Comparison of ENCODE assay signal across 4 mouse cellular contexts in genomic region chr6:70151098-70151838, GRCm38 (mm10).
A peak's percentile ranks its signal among the peaks of the same experiment; 100 is the strongest.
DNase-seq lines count a peak whose midpoint lies in the region; ATAC-seq and TF ChIP-seq lines count a peak whose summit lies in the region.
"Not testable (repeated sequence)": the region's sequence is repeated elsewhere in the genome, so short reads cannot be mapped to it uniquely, and the experiment has no call there.

No protein-coding gene starts in this region.

- H3K4me2 ChIP-seq in liver, embryonic 11.5 days; liver, embryonic 12.5 days; liver, embryonic 13.5 days; liver, embryonic 14.5 days (ENCODE audit: low read depth): not testable (repeated sequence)

- not testable (repeated sequence) for H3K4me3 ChIP-seq in liver, embryonic 11.5 days (ENCODE audit: low read depth, low read length); liver, embryonic 12.5 days; liver, embryonic 13.5 days (replicated peaks); liver, embryonic 14.5 days (ENCODE audit: insufficient read depth in 1 of 2, low read depth in 2 of 2, low read length in 2 of 2)

- not testable (repeated sequence) for H3K27me3 ChIP-seq in liver, embryonic 11.5 days (replicated peaks; ENCODE audit: control insufficient read depth, insufficient read depth, low read length); liver, embryonic 12.5 days (replicated peaks); liver, embryonic 13.5 days; liver, embryonic 14.5 days (ENCODE audit: control insufficient read depth, insufficient read depth, low read length)

- not testable (repeated sequence) for H3K9me3 ChIP-seq in liver, embryonic 11.5 days (ENCODE audit: control insufficient read depth, low read length); liver, embryonic 12.5 days (replicated peaks); liver, embryonic 13.5 days (replicated peaks); liver, embryonic 14.5 days (ENCODE audit: control insufficient read depth, low read length)

- TF ChIP-seq CTCF in liver, embryonic 14.5 days (IDR thresholded peaks at IDR 0.05; ENCODE audit: low read depth): not testable (repeated sequence)

- H3K4me1 ChIP-seq in liver, embryonic 11.5 days (replicated peaks; ENCODE audit: control insufficient read depth, insufficient read depth, low read length); liver, embryonic 13.5 days (replicated peaks); liver, embryonic 14.5 days (replicated peaks; ENCODE audit: control insufficient read depth in 2 of 2, insufficient read depth in 2 of 2, low read length in 1 of 2): not testable (repeated sequence)
- peaks cover 12% of the 10 kb centered on the region; the same call in 1 of the 2 replicates for H3K4me1 ChIP-seq in liver, embryonic 12.5 days

- not testable (repeated sequence) for H3K27ac ChIP-seq in liver, embryonic 11.5 days (ENCODE audit: low read depth, low read length); liver, embryonic 14.5 days
- peak overlapping the region; percentile 67 for H3K27ac ChIP-seq in liver, embryonic 12.5 days
- H3K27ac ChIP-seq in liver, embryonic 13.5 days: peak overlapping the region; percentile 55

- H3K36me3 ChIP-seq in liver, embryonic 11.5 days (ENCODE audit: control insufficient read depth, insufficient read depth, low read length); liver, embryonic 12.5 days; liver, embryonic 13.5 days; liver, embryonic 14.5 days (replicated peaks; ENCODE audit: control insufficient read depth, insufficient read depth, low read depth): not testable (repeated sequence)

- H3K9ac ChIP-seq in liver, embryonic 11.5 days (ENCODE audit: low read depth, low read length); liver, embryonic 12.5 days; liver, embryonic 13.5 days; liver, embryonic 14.5 days (replicated peaks): not testable (repeated sequence)

- ATAC-seq in liver, embryonic 11.5 days (replicated peaks; ENCODE audit: low FRiP score): peak; percentile 67
- ATAC-seq in liver, embryonic 12.5 days: peak; percentile 83
- peak; percentile 82 for ATAC-seq in liver, embryonic 13.5 days (ENCODE audit: low read depth)
- peak; percentile 67; the same call in 1 of the 2 replicates for ATAC-seq in liver, embryonic 14.5 days (ENCODE audit: insufficient read depth)

- 71% methylated on average over 2 of the region's 2 CpGs for WGBS in liver, embryonic 11.5 days
- WGBS in liver, embryonic 12.5 days (ENCODE audit: insufficient replicate concordance): 56% methylated on average over 2 of the region's 2 CpGs
- 41% methylated on average over 2 of the region's 2 CpGs for WGBS in liver, embryonic 13.5 days (ENCODE audit: insufficient replicate concordance)
- 51% methylated on average over 2 of the region's 2 CpGs for WGBS in liver, embryonic 14.5 days (ENCODE audit: insufficient replicate concordance)

- TF ChIP-seq EP300 in liver, embryonic 14.5 days (IDR thresholded peaks at IDR 0.05; ENCODE audit: low read depth): peak; percentile 47; the same call in 1 of the 2 replicates

- not testable (repeated sequence) for DNase-seq in liver, embryonic 11.5 days (ENCODE audit: low spot score); liver, embryonic 14.5 days (ENCODE audit: low read depth in 3 of 3, low spot score in 3 of 3)
- DNase-seq in liver, embryonic 13.5 days: peak; percentile 4
